Mouse (Mus musculus): Measurements from ENCODE around the gene 1700034J05Rik.

The 1700034J05Rik gene

DNA sequence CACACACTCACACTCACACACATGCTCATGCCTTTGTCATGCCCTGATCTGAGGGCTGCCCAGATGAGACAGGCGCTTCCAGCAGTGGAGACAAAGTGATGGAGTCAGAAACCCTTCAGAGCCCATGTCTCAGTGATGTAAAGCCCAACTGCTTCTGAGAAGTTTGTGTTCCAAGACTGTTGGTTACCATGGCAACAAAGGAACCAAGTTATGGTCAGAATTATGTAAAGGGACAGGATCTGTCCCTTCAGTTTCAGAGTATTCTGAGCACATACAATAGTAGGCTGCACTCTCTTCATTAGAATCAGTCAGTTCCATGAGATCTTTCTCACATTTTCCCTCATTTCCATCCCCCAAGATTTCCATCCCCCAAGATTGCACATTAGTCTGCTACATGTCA is at the start of gene 1700034J05Rik:
1700034J05Rik (minus strand) TSS at position 165 of the 400 bp plus-strand sequence.
- DNase-seq (ENCODE audit: low spot score): no peak

DNA sequence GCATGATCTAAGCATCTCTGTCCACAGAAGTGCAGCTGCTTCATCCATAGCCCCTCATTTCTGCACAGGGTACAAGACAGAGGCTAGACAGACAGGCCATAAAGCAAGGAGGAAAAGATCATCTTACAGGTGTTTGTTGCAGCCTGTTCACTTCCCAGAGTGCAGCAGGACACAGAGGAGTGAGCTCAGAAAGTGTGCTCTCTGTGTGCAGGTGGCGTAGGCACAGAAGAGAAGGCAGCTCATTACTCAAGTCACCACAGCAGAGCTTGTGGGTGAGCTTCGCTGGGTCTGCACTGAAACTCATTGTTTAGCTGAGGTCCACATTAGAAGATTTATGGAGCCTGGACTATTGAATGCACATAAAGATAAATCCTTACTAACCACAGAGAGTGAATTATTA is 45.5 kb upstream of the 1700034J05Rik start:
- no peak for DNase-seq (ENCODE audit: low spot score)

DNA sequence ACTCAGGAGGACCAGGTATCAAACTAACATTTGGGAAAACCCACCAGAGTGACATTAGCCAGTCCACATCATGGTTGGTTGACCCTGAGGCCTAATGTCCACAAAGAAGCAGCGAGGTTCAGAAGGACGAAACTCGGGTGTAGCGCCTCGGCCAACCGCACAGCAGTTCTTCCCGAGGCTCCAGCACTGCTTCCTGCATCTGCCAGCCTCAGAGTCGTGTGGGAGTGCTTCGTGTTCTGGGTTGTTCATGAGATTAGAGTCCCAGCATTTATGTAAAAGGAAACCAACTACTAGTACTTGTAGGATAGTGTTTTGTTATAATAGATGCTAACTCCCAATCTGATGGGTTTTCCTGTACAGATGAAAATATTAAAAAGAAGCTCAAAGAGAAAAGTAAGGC is 45.1 kb upstream of the 1700034J05Rik start:
- DNase-seq (ENCODE audit: low spot score): peak; percentile 30

GRCm38 (mm10) chr6:146998710-146999109 is 44.5 kb upstream of the 1700034J05Rik start:
- DNase-seq (ENCODE audit: low spot score): no peak

GRCm38 (mm10) chr6:146997006-146997405 is 42.8 kb upstream of the 1700034J05Rik start:
- no peak for DNase-seq (ENCODE audit: low spot score)

DNA sequence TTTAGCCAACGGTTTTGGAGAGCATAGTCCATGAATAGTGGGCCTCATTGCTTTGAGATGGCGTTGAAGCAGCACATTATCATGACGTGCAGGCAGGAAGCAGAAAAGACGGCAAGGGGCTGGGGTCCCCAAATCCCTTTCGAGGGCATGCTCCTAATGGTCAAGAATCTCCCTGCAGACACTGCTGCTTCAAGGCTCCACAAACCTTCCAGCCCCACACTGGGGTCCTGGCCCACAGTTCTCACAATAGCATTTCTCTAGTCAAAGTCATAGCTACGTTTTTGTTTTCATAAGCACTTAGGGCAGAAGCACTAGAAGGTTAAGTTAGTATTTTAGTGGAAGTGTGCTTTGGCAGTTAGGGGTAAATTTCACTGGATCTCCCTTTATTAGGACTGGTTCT is 41.7 kb upstream of the 1700034J05Rik start:
- DNase-seq (ENCODE audit: low spot score): no peak

DNA sequence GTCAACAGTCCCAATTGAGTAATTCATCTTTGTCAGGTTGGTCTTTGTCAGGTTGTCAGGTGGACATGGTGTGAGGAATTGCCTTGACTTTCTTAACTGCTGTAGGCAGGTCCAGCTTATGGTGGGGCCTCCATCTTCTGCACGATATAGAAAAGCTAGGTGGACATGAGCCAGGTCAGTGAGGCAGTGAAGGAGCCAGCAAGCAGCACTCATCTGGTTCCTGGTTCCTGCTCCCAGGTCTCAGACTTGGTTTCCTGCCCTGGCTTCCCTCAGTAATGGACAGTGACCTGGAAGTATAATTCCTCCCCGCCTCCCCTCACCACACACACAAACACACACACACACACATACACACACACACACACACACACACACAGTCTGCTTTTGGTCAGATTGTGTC is 41.2 kb upstream of the 1700034J05Rik start:
- no peak for DNase-seq (ENCODE audit: low spot score)

DNA sequence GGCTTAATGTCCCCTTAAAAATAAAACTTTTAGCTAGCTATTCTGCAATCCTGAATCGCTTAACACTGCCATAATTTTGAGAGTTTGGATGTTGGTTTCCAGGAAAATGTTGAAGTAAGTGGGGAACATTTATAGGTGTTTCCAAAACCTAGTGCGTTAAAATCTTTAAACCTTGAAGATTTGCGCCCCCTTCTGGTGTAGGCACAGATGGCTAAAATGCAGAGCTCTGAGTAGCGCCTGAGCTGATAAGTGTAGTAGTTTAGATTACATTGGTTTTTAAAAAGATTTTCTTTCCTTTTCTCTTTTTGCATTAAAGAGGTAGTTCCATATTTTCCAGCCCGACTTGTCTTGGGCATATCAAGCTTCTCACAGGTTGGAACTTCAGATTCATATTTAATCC is 40.0 kb upstream of the 1700034J05Rik start:
- DNase-seq (ENCODE audit: low spot score): peak; percentile 75

- no peak for DNase-seq (ENCODE audit: low spot score)
Observed at GRCm38 (mm10) chr6:146984569-146984968, 30.3 kb upstream of the 1700034J05Rik start.

GRCm38 (mm10) chr6:146981249-146981835 is 27.1 kb upstream of the 1700034J05Rik start:
- no peak for DNase-seq (ENCODE audit: low spot score)

- DNase-seq (ENCODE audit: low spot score): no peak
Observed at GRCm38 (mm10) chr6:146979953-146980352, 25.7 kb upstream of the 1700034J05Rik start.

- no peak for DNase-seq (ENCODE audit: low spot score)
Observed at GRCm38 (mm10) chr6:146979115-146979744, 25.0 kb upstream of the 1700034J05Rik start.

DNA sequence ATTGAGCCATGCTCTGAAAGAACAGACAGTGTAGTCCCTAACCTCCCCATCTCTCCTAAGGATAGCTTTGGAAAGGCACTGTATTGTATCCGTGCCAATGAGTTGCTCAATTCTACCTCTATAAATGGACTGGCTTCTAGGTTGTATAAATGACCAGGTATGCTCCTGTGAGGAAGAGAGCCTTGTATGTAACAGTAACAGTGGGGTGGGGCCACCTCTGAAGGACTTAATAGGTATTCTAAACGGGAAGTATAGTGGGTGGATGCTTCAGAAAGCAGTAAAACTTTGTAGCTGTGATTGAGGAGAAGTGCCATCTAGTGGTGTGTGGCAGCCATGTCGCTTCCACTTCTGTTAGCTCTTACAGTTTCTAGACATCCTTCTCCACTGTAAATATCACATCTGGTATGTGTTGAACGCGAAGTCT is 24.5 kb upstream of the 1700034J05Rik start:
- DNase-seq (ENCODE audit: low spot score): no peak

- DNase-seq (ENCODE audit: low spot score): no peak
Observed at GRCm38 (mm10) chr6:146976446-146976845, 22.2 kb upstream of the 1700034J05Rik start.

- DNase-seq (ENCODE audit: low spot score): no peak
Observed at GRCm38 (mm10) chr6:146973830-146974229, 19.6 kb upstream of the 1700034J05Rik start.

- no peak for DNase-seq (ENCODE audit: low spot score)
Observed at GRCm38 (mm10) chr6:146973406-146973805, 19.2 kb upstream of the 1700034J05Rik start.

DNA sequence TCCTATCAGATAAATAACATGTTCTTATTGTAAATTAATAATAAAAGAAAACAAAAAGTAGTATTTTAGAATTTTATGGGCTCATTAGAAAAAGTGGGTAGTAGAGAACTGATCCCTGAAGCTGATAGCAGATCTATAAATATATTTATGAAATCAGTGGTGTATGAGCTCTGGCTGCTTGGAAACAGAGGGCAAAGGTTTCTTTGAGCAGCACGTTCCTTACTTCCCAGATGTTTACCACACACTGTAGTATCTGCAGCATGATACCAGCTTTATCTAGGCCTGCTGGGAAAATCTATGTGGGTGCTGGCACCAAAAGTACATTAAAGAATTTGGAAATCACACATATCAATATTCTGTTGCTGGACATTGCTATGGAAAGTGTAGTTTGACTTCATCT is 18.5 kb upstream of the 1700034J05Rik start:
- DNase-seq (ENCODE audit: low spot score): no peak

DNA sequence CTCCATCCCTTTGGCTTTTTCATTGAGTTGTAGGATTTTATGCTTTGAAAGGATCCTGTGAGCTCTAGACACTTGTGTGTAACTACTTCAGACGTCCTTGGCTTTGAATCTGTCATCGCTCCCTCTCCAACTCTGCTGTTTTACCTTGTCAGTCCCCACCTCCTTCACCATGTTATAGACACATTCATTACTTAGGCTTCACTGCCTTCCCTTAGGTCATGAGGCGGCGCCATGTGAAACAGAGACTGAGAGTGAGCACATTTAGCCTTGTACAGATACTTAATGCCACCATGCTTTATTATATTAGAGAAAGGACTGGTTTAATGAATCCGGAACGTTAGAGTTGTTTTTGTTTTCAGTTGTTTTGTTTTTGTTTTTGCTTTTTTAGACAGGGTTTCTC is 17.8 kb upstream of the 1700034J05Rik start:
- DNase-seq (ENCODE audit: low spot score): no peak

DNA sequence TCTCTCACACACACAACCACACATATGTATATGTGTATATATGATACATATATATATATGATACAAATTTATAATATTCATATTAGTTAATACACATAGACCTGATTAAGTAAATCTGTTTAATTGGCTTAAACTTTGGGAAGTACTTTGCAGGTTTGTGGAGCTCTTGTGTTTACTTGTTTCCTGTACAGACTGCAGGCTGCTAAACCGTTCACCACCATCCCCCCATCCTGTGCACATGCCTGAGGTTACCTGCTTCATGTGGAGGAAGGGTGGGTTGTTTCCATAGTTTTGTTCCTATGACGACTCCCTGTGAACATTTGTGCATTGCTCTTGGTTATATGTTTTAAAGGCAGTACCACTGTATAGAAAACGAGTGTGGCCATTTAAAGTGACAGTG is 17.1 kb upstream of the 1700034J05Rik start:
- no peak for DNase-seq (ENCODE audit: low spot score)

DNA sequence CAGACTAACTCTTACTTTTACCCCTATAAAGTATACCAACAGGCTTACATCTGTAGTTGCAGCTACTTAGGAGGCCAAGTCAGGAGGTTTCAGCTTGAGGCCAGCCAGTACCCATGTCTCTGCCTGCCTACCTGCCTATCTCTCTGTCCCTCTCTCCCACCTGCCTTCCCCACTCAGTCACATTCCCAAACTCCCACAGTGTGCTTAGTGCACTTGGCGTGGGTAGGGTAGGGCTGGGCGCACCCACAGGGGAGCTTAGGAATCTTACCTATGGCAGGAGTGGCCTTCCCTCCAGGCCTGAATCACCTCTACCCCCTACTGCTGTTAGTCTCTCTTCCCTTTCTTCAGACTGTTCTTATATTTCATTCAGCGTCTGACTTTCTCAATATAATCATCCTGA is 16.6 kb upstream of the 1700034J05Rik start:
- DNase-seq (ENCODE audit: low spot score): no peak

DNA sequence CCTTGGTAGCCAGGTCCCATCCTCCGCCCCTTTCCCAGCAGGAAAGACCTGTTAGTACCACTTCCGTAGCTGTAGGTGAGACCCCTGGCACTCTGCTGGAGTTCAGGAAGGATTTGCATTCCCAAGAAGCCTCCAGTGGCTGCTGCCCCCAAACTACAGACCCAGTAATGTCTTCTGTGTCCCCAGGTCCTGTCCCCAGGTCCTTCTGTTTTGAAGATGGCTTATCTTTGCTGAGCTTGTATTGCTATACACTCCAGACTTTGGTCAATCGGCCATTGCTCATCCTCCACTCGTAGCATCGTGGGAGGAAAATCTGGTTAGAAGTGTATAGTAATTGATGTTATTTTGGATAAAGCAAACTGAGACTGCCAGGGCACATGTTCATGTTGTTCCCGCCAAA is 13.6 kb upstream of the 1700034J05Rik start:
- no peak for DNase-seq (ENCODE audit: low spot score)

- DNase-seq (ENCODE audit: low spot score): no peak
Observed at GRCm38 (mm10) chr6:146966446-146967019, 12.3 kb upstream of the 1700034J05Rik start.

DNA sequence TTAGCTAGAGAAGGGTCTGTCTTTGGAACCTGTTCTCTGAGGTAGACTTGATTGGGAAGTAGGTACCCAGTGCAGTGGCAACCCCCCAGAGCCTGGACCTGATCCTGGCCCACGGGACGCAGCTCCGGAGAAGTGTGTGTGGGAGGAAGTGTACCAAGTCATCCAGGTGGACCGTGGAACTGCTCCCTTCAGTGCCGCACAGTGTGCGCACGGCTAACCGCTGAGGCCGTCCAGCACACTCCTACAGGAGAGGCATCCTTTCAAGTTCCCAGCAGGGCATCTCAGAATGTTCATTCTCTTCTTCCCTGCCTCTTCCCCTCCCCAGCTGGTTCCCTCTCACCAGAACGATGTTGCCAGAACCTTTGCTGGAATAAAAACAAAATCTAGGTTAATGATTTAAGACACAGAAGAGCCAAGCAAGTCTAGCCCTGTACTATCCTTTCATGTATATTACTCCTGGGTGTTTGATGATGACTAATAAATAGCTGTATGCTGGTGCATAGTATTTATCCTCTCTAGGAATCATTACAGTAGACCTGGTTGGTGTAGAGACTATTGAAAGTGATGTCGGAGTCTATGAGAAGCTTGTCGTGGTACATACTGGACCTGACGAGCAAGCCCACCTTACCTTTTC is 11.0 kb upstream of the 1700034J05Rik start:
- DNase-seq (ENCODE audit: low spot score): no peak

All from layer of hippocampus, adult 11-12 months (tissue).